Mouse (Mus musculus): ENCODE data around the gene Slc16a1. TPM values are rescaled to one million over a fixed set of nuclear protein-coding genes. Genes with fewer than 3 reads are reported as not detected.

The Slc16a1 gene
- 20.4 and 24.6 TPM in 2 replicates for polyA plus RNA-seq (2012; rRNA removed)

DNA sequence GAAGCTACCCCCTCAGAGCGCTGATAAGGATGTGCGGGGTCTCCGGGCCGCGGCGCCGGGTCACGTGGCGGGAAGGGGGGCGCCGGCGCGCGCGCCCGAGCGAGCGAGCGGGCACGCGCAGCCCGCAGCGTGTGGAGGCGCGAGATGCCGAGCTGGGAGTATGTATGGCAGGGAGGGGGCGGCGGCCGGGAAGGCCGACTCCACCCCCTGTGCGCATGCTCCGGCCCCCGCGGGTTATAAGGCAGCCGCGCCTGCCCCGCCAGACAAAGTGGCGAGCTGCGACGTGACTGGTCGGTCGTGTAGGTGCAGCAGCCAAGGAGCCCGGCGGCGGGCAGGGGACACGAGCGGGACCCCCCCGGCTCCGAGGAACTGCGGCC is at the start of gene Slc16a1:
Slc16a1 (plus strand) TSS at position 266 of the 377 bp plus-strand sequence.
- TF ChIP-seq CTCF (IDR thresholded peaks at IDR 0.05; ENCODE audit: extremely low read depth, insufficient read depth, low read length) (no peak), POLR2A (IDR thresholded peaks at IDR 0.05; ENCODE audit: extremely low read depth, insufficient read depth, low read length) (peak; percentile 82)
- Histone ChIP-seq H3K4me3 (ENCODE audit: insufficient read depth, low read length) (peak within 1 kb of the TSS; percentile 93), H3K27ac (ENCODE audit: insufficient read depth, low read length) (peak within 1 kb of the TSS; percentile 85), H3K4me1 (ENCODE audit: control insufficient read depth, insufficient read depth, low read length) (no peaks in the 10 kb centered on the region; the same call in 1 of the 2 replicates)

DNA sequence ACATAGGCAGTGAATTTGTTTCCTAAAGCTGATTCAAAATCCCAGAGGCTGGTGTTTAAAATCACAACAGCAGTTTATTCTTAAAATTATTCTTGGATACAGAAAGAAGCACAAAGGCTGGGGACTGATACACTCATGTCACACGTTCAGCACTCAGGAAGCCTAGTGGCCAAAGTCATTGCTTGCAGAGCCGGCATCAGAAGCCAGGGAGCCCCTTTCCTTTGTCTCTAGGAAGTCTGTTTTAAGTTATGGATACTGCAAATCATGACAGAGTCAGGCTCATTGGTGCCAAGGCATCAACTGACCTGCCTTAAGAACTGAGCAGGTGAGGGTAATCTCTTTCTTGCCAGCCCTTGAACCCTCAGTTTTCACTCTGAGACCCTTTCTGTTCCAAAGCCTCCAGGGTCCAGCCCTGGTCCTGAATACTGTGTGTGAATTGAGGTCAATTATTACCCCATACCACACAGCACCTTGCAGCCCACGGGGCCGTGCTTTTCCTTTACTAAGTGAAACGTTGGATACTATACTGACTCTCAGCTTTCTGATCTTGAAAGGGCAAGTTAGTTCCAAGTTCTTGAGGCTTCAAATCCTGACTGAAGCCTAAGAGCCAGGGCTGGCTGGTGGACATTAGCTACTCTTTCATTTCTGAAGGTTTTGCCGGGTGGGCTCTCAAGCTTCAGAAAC is 41.9 kb upstream of the Slc16a1 start:
- Histone ChIP-seq H3K4me1 (ENCODE audit: control insufficient read depth, insufficient read depth, low read length) (peaks cover 3% of the 10 kb centered on the region), H3K4me3 (ENCODE audit: insufficient read depth, low read length) (no peak overlapping the region), H3K27ac (ENCODE audit: insufficient read depth, low read length) (peak overlapping the region; percentile 31; the same call in 1 of the 2 replicates)
- TF ChIP-seq POLR2A (IDR thresholded peaks at IDR 0.05; ENCODE audit: extremely low read depth, insufficient read depth, low read length) (no peak), CTCF (IDR thresholded peaks at IDR 0.05; ENCODE audit: extremely low read depth, insufficient read depth, low read length) (no peak)

DNA sequence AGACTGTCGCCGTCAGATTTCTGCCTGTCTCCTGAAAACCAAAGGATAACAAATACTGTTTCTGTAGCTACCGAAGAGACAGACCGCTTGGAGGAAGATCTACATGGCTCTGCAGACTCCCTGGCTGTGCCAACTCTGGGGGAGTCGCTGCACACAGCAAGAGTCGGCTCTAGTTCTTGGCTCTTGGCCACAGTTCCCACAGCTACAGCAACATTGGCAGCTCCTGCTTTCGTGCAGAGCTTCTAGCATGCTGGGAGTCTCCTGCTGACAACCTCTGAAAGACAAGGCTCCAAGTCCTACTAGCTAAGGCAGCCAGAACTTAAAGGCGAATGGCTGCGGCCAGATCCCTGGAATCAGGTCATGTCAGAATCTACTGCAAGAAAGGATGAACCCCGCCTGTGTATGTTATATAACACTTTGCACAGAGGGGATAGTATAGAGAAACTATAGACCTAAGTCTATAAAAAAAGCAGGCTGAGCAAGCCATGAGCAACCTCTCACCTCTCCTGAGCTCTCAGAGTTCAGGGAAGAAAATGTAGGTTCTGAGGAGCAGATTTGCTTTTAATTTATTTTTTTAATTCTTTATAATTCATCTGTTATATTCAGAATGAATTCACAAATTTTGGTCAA is 41.2 kb upstream of the Slc16a1 start:
- peak overlapping the region; percentile 31; the same call in 1 of the 2 replicates for H3K27ac ChIP-seq (ENCODE audit: insufficient read depth, low read length)
- no peak for TF ChIP-seq CTCF (IDR thresholded peaks at IDR 0.05; ENCODE audit: extremely low read depth, insufficient read depth, low read length)
- TF ChIP-seq POLR2A (IDR thresholded peaks at IDR 0.05; ENCODE audit: extremely low read depth, insufficient read depth, low read length), result 0 out of 2 replicates have a peak, but pooled peaks have one; percentile 46
- H3K4me3 ChIP-seq (ENCODE audit: insufficient read depth, low read length), result no peak overlapping the region
- H3K4me1 ChIP-seq (ENCODE audit: control insufficient read depth, insufficient read depth, low read length), result peaks cover 3% of the 10 kb centered on the region

DNA sequence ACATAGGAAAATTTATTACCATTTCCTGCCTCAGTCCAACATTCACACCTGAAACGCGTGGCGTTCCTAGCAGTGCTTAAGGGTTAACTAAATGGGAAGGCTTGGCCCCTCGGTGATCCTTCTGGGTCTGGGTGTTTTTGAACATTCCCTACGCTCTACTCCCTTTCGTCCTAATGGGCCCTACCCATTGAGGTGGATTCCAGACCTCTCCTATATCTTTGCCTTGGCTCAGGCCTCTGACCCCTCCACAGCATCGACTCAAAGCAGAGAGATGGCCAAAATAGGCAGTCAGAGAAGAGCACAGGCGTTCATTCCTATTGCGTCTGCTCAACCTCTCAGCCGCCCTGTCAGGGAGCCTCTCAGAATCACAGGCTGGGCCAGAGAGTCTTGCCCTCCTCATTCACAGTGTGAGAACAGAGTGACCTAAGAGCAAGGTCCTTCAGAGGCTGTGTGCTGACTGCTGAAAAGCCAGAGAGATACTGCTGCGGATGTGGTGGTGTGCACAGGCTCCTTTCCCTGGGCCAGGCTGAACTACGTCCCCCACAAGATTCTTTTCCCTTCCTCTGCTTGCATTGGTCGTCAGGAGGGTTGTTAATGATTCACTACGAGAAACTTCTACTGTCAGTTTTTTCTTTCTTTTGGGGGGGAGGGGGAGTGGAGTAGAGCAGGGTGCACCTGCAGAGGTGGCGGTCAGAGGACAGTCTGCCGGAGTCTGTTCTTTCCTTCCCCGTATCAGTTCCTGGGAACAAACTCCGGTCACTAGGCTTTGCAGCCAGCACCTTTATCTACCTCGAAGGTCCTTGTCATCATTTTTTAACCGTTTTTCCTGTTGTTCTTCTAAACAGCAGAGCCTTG is 38.9 kb upstream of the Slc16a1 start:
- Histone ChIP-seq H3K27ac (ENCODE audit: insufficient read depth, low read length) (no peak overlapping the region), H3K4me3 (ENCODE audit: insufficient read depth, low read length) (no peak overlapping the region), H3K4me1 (ENCODE audit: control insufficient read depth, insufficient read depth, low read length) (peaks cover 3% of the 10 kb centered on the region)
- TF ChIP-seq POLR2A (IDR thresholded peaks at IDR 0.05; ENCODE audit: extremely low read depth, insufficient read depth, low read length), result no peak
- no peak for TF ChIP-seq CTCF (IDR thresholded peaks at IDR 0.05; ENCODE audit: extremely low read depth, insufficient read depth, low read length)

DNA sequence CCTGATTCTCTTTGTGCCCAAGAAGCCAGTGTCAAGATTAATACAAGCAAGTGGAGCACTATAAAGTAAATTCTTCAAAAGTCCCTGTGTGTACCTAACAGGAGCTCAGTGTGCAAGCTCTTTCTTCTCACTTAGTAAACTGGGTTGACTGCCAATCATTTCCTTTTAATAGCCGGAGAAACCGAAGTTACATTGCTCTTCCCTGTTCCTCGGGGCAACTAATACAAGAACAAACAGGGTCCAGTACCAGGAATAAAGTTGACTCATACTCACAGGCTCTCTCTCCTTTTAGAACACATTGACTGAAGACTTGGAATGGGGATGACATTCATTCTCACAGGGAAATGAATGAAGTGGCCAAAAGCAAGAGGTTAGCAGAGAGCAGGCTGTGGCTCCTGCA is 37.8 kb upstream of the Slc16a1 start:
- H3K4me1 ChIP-seq (ENCODE audit: control insufficient read depth, insufficient read depth, low read length), result peaks cover 3% of the 10 kb centered on the region
- TF ChIP-seq POLR2A (IDR thresholded peaks at IDR 0.05; ENCODE audit: extremely low read depth, insufficient read depth, low read length), result no peak
- TF ChIP-seq CTCF (IDR thresholded peaks at IDR 0.05; ENCODE audit: extremely low read depth, insufficient read depth, low read length), result no peak

DNA sequence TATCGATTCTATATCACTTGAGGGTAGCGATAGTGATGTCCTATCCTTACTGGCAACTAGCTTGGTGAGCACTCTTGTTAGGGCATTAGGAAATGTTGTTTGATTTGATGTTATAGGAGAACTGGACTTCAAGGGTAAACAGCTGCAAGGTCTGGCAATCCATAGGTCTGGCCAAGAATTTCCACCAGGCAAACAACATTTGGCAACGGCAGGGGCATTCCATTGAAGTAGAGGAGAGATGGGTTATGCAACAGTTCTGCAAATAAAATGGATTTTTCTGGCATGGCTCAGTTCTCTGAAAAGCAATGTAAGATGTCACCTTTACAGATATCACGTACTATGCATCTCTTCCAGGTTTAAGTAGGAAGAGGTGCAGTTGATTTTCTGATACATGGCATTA is 36.8 kb upstream of the Slc16a1 start:
- Histone ChIP-seq H3K4me1 (ENCODE audit: control insufficient read depth, insufficient read depth, low read length) (peaks cover 2% of the 10 kb centered on the region), H3K27ac (ENCODE audit: insufficient read depth, low read length) (no peak overlapping the region), H3K4me3 (ENCODE audit: insufficient read depth, low read length) (no peak overlapping the region)
- TF ChIP-seq POLR2A (IDR thresholded peaks at IDR 0.05; ENCODE audit: extremely low read depth, insufficient read depth, low read length), result no peak
- no peak for TF ChIP-seq CTCF (IDR thresholded peaks at IDR 0.05; ENCODE audit: extremely low read depth, insufficient read depth, low read length)

More for the DNA sequence above, 37.8 kb upstream of the Slc16a1 start:
- Histone ChIP-seq H3K27ac (ENCODE audit: insufficient read depth, low read length) (no peak overlapping the region), H3K4me3 (ENCODE audit: insufficient read depth, low read length) (no peak overlapping the region)

DNA sequence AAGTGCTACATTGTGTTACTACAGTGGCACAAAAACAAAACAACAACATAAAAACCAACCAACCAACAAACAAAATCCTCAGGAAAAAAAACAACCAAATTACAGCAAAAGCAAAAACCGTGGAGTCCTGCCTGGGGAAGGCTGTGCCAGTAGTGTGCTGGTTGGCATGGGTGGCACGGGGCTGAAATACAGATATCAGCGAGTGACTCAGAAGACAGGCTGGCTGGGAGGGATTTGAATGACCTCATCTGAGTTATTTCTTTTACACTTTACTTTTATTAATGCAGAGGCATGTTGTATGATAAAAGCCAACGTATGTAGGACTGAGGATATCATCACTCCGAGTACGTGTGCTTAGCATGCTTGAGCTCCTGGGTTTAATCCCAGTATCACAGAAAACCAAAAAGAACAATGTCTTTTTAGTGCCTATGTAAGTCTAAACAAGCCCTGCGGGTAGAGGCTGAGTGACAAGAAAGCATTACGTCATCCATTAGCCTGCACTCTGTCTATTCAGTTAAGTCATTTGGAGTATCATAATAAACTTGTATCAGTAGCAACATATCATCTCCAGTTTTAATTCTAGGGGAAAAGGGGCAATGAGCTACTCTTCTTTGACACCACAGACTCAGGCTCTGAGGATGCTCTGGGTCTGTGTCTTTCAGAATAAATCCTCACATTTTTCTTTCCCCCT is 28.6 kb upstream of the Slc16a1 start:
- Histone ChIP-seq H3K27ac (ENCODE audit: insufficient read depth, low read length) (no peak overlapping the region), H3K4me3 (ENCODE audit: insufficient read depth, low read length) (no peak overlapping the region), H3K4me1 (ENCODE audit: control insufficient read depth, insufficient read depth, low read length) (no peaks in the 10 kb centered on the region; the same call in 1 of the 2 replicates)
- TF ChIP-seq CTCF (IDR thresholded peaks at IDR 0.05; ENCODE audit: extremely low read depth, insufficient read depth, low read length) (no peak), POLR2A (IDR thresholded peaks at IDR 0.05; ENCODE audit: extremely low read depth, insufficient read depth, low read length) (no peak)

DNA sequence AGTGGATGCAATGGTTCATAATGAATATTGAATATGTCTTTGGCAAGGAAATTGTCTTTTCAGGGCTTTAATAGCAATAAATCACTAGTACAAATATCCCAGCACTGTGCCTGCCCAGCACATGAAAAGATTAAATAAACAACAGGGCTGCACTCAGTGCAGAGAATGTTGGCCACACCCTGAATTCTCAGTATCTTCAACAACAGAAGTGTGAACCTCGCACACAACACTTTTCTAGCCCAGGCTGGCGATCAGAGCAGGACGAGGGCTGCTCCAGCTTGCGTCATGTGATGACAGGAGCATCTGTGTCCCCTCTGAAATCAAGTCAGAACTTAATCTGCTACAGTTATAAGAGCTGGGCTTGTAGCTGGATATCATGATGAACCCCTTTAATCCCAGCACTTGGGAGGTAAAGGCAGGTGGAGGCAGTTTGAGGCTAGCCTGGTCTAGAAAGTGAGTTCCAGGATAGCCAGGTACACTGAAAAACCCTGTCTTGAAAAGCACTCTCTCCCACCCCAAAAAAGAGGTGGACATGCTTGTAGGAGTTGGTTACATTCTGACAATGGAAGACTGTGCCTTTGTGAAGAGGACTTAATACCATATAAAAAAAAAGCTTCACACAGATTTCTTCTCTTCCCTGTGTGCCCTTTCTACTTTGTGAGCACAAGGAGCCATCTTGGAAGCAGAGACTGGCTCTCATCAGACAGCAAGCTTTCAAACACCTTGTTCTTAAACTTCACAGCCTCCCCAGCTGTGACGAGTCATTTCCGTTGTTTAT is 27.8 kb upstream of the Slc16a1 start:
- Histone ChIP-seq H3K4me3 (ENCODE audit: insufficient read depth, low read length) (no peak overlapping the region), H3K27ac (ENCODE audit: insufficient read depth, low read length) (no peak overlapping the region), H3K4me1 (ENCODE audit: control insufficient read depth, insufficient read depth, low read length) (no peaks in the 10 kb centered on the region; the same call in 1 of the 2 replicates)
- TF ChIP-seq CTCF (IDR thresholded peaks at IDR 0.05; ENCODE audit: extremely low read depth, insufficient read depth, low read length) (no peak), POLR2A (IDR thresholded peaks at IDR 0.05; ENCODE audit: extremely low read depth, insufficient read depth, low read length) (no peak)

Data from cortical plate, adult 2 months (tissue).